Mouse (Mus musculus) midbrain, embryonic 14.5 days (tissue): ENCODE results near the gene St7. TPM values are rescaled to one million over a fixed set of nuclear protein-coding genes. Genes with fewer than 3 reads are reported as not detected.

Experiments
- ATAC-seq: fragments of 200-750 bp; cut with Nextera tagmentation; 2 replicates; pipeline ENCODE4 v1.8.0; 2017; ENCODE audit warnings: moderate number of reproducible peaks, moderate library complexity; ENCODE audit not compliant: low FRiP score, low TSS enrichment
- DNase-seq: peaks from one replicate; pipeline ENCODE4 v3.0.0-alpha.2; 2015
- H3K27ac ChIP-seq: fragments of 300-500 bp; sonication (generic); replicated peaks from 2 replicates; pipeline ENCODE4 v1.5.1; 2014; ENCODE audit warnings: mild to moderate bottlenecking, low read depth, low read length, moderate library complexity
- H3K27me3 ChIP-seq: fragments of 300-500 bp; sonication (generic); 2 replicates; pipeline ENCODE4 v1.6.1; 2014; ENCODE audit warnings: low read length, control low read depth, mixed read lengths; ENCODE audit not compliant: control insufficient read depth, insufficient read depth
- H3K36me3 ChIP-seq: fragments of 300-500 bp; sonication (generic); 2 replicates; pipeline ENCODE4 v1.6.1; 2014; ENCODE audit warnings: low read length, control low read depth; ENCODE audit not compliant: control insufficient read depth, insufficient read depth
- H3K4me1 ChIP-seq: fragments of 300-500 bp; sonication (generic); 2 replicates; pipeline ENCODE4 v1.6.1; 2014; ENCODE audit warnings: mild to moderate bottlenecking, antibody characterized with exemption, low read length, control low read depth; ENCODE audit not compliant: control insufficient read depth, insufficient read depth
- H3K4me2 ChIP-seq: fragments of 300-500 bp; sonication (generic); 2 replicates; pipeline ENCODE4 v1.6.1; 2014; ENCODE audit warnings: mild to moderate bottlenecking, low read length, moderate library complexity
- H3K4me3 ChIP-seq: fragments of 300-500 bp; sonication (generic); replicated peaks from 2 replicates; pipeline ENCODE4 v1.5.1; 2014; ENCODE audit warnings: low read depth, low read length
- H3K9ac ChIP-seq: fragments of 300-500 bp; sonication (generic); replicated peaks from 2 replicates; pipeline ENCODE4 v1.6.1; 2014; ENCODE audit warnings: mild to moderate bottlenecking, low read length, moderate library complexity
- H3K9me3 ChIP-seq: fragments of 300-500 bp; sonication (generic); 2 replicates; pipeline ENCODE4 v1.6.1; 2016; ENCODE audit warnings: low read length, control low read depth, mixed read lengths; ENCODE audit not compliant: control insufficient read depth
- WGBS: fragments of 180-500 bp; shearing (Covaris S2); extraction: QIAGEN DNeasy Blood & Tissue Kit; methylation state at CpG from one replicate; pipeline ENCODE4 v1.1.7; 2014; 5-methylcytosine and 5-hydroxymethylcytosine counted together
- polyA plus RNA-seq: library from polyadenylated mRNA; unstranded; fragments of >200 nt; fragmentation: Nextera tagmentation; extraction: Ambion mirVana; gene quantifications from 2 replicates; pipeline ENCODE4 v1.2.1, GENCODE M21; 2014

St7 gene
- polyA plus RNA-seq, 1 experiment from 2014 or later = 61.4 TPM

- DNase-seq = no peak
- H3K9me3 ChIP-seq = no peaks in the 10 kb centered on the region
- no peaks in the 10 kb centered on the region for H3K27me3 ChIP-seq
- H3K9ac ChIP-seq = no peak overlapping the region
- ATAC-seq = no peak
- H3K4me3 ChIP-seq = no peak overlapping the region
- H3K27ac ChIP-seq = no peak overlapping the region
- H3K4me1 ChIP-seq = no peaks in the 10 kb centered on the region
- no peaks in the 10 kb centered on the region for H3K36me3 ChIP-seq
- WGBS = 96% methylated on average over 3 of the region's 3 CpGs
- no peak overlapping the region for H3K4me2 ChIP-seq
These were observed 86.0 kb downstream of the St7 start for GRCm38 (mm10) chr6:17778648-17779202.

DNA sequence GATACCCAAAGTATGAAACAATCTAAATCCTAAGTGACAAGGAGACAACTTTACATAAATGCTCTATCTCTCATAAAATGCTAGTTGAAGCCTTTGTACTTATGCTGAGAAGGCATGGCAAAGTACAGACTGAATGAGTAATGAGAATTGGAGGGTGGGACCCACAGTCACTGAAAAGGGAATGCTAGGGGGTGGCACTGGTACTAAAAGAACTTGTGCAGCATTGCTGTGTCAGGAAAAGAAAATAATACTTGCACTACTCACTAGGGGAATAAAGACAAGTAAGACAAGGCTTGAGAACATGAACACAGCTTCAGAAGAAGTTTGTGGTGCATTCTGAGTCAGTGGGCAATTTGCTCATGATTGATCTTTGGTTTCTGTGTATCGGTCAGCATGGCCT, 90.8 kb downstream of the St7 start:
- no peak for DNase-seq
- no peak overlapping the region for H3K4me2 ChIP-seq
- 97% methylated on average over 1 of the region's 1 CpGs for WGBS

DNA sequence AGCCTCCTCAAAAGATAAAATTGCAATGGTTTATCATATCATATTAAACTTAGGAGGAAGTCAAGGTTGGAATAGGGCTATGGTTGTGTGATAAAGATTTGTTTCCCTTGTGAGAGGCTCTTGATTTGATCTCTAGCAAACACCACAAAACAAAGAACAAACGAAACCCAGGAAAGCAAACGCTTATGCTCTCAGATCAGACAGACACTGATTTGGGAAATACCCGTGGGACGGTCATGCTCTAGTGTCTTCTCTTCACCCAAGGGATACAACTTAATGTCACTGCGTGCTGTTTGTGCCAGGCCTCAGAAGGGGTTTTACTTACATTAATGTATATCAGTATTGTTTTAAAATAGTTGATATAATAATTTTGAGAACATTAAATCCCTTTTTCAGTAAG, 91.8 kb downstream of the St7 start:
- no peak overlapping the region for H3K4me3 ChIP-seq
- H3K4me1 ChIP-seq = no peaks in the 10 kb centered on the region
- 75% methylated on average over 5 of the region's 5 CpGs for whole genome bisulfite sequencing
- no peaks in the 10 kb centered on the region for H3K9me3 ChIP-seq
- ATAC-seq (no peak), DNase-seq (no peak)
- H3K27me3 ChIP-seq = no peaks in the 10 kb centered on the region
- no peak overlapping the region for H3K4me2 ChIP-seq
- H3K9ac ChIP-seq = no peak overlapping the region
- no peaks in the 10 kb centered on the region for H3K36me3 ChIP-seq
- H3K27ac ChIP-seq = no peak overlapping the region

More for the DNA sequence above, 90.8 kb downstream of the St7 start:
- H3K9me3 ChIP-seq = no peaks in the 10 kb centered on the region
- H3K36me3 ChIP-seq = no peaks in the 10 kb centered on the region
- no peaks in the 10 kb centered on the region for H3K27me3 ChIP-seq
- no peak overlapping the region for H3K4me3 ChIP-seq
- no peaks in the 10 kb centered on the region for H3K4me1 ChIP-seq
- no peak for ATAC-seq
- no peak overlapping the region for H3K9ac ChIP-seq
- no peak overlapping the region for H3K27ac ChIP-seq

DNA sequence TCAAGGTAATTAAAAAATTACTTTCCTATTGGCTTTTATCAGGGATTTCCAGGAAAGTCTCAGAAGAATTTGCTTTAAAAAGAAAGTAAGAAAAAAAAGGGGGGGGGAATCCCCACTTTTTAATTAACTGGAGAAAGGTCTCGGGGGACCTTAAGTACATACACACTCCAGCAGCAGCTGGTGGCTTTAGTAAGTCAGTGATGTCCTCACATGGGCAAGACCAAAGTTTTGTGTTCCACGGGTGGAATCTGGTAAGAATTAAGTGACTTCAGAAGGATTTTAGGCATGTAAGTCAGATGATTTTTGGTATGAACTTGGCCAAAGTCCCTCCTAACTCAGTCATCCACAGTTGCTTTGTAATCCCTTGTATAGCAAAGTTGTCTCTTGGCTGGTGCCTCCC, 92.5 kb downstream of the St7 start:
- H3K4me2 ChIP-seq = no peak overlapping the region
- no peak overlapping the region for H3K9ac ChIP-seq
- no peak overlapping the region for H3K27ac ChIP-seq
- H3K36me3 ChIP-seq = no peaks in the 10 kb centered on the region
- WGBS = 66% methylated on average over 2 of the region's 2 CpGs
- no peaks in the 10 kb centered on the region for H3K4me1 ChIP-seq
- no peaks in the 10 kb centered on the region for H3K27me3 ChIP-seq
- no peaks in the 10 kb centered on the region for H3K9me3 ChIP-seq
- ATAC-seq (no peak), DNase-seq (peak; percentile 16)
- H3K4me3 ChIP-seq = no peak overlapping the region

DNA sequence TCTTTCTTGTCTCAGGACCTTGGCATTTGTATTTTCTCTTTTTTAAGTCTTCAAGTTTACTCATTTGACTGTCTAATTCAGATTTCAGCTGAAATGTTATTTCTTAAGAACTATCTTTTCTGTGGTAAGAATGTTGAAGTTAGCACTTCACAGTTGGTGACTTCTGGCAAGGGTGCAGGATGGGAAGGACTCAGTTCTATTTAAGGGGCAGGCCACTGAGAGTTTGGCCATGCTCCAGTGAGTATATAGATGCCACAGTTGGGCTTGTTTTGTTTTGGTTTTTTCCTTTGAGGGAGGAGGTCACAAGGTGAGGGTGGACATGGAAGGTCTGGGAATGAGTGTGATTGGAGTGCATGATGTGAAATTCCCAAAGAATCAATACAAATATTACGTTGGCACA, 95.1 kb downstream of the St7 start:
- H3K4me1 ChIP-seq = no peaks in the 10 kb centered on the region
- H3K27ac ChIP-seq = no peak overlapping the region
- H3K9me3 ChIP-seq = no peaks in the 10 kb centered on the region
- no peak overlapping the region for H3K4me3 ChIP-seq
- 82% methylated on average over 1 of the region's 1 CpGs for WGBS
- no peak overlapping the region for H3K4me2 ChIP-seq
- no peak overlapping the region for H3K9ac ChIP-seq
- H3K36me3 ChIP-seq = no peaks in the 10 kb centered on the region
- ATAC-seq = no peak
- H3K27me3 ChIP-seq = no peaks in the 10 kb centered on the region
- no peak for DNase-seq

GRCm38 (mm10) chr6:17790251-17790650, 97.5 kb downstream of the St7 start:
- ATAC-seq = no peak
- 72% methylated on average over 1 of the region's 1 CpGs for WGBS
- H3K27ac ChIP-seq = no peak overlapping the region

DNA sequence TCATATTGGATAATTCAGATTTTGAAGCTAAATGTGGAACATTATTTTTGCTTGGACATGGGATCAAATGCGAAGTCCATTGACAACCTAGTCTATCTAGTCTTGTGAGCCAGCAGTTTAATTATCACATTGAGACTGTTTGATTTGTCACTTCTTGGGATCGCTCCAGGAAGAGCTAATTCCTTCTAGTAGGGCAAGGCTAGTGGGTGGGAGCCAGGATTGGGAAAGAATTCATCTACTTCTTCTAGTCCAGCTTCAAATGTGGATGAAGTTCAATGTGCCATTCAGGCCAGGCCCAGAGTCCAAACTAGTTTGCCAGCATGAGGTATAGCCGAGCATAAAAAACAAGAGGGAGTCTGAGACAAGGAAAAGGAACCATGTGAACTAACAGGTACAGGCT, 100.7 kb downstream of the St7 start:
- H3K27me3 ChIP-seq = no peaks in the 10 kb centered on the region
- H3K36me3 ChIP-seq = no peaks in the 10 kb centered on the region
- no peak overlapping the region for H3K27ac ChIP-seq
- ATAC-seq (no peak), DNase-seq (no peak)
- no peak overlapping the region for H3K4me3 ChIP-seq
- peaks cover 9% of the 10 kb centered on the region for H3K4me1 ChIP-seq
- H3K9me3 ChIP-seq = no peaks in the 10 kb centered on the region
- no peak overlapping the region for H3K9ac ChIP-seq
- 91% methylated on average over 3 of the region's 3 CpGs for WGBS
- no peak overlapping the region for H3K4me2 ChIP-seq

More at GRCm38 (mm10) chr6:17790251-17790650, 97.5 kb downstream of the St7 start:
- H3K36me3 ChIP-seq = no peaks in the 10 kb centered on the region
- no peak overlapping the region for H3K4me2 ChIP-seq
- DNase-seq = no peak
- H3K9me3 ChIP-seq = no peaks in the 10 kb centered on the region
- no peaks in the 10 kb centered on the region for H3K4me1 ChIP-seq
- H3K9ac ChIP-seq = no peak overlapping the region
- H3K27me3 ChIP-seq = no peaks in the 10 kb centered on the region
- no peak overlapping the region for H3K4me3 ChIP-seq

GRCm38 (mm10) chr6:17797271-17797713, 104.6 kb downstream of the St7 start:
- ATAC-seq (peak; percentile 84), DNase-seq (peak; percentile 53)
- no peak overlapping the region for H3K9ac ChIP-seq
- peak overlapping the region; percentile 14 for H3K27ac ChIP-seq
- H3K27me3 ChIP-seq = no peaks in the 10 kb centered on the region
- H3K4me1 ChIP-seq = peaks cover 9% of the 10 kb centered on the region
- WGBS = 16% methylated on average over 5 of the region's 5 CpGs
- no peaks in the 10 kb centered on the region for H3K9me3 ChIP-seq
- no peak overlapping the region for H3K4me3 ChIP-seq
- H3K36me3 ChIP-seq = no peaks in the 10 kb centered on the region
- H3K4me2 ChIP-seq = no peak overlapping the region

DNA sequence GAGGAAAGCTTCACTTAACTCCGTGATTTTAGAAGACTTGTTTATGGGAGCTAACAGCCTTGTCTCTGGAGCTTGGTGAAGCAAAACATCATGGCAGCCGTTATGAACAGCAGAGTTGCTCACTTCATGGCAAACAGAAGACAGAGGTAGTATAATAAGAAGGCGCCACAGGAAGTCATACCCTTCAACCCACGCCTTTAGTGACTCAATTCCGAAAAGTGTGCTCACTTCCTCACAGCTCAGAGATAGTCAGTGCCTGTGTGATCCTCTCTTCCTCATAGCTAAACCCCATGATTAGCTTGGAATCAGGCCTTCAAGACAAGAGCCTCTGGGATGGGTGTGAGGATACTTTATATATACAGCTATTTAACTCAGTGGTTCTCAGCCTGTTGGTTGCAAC, 108.0 kb downstream of the St7 start:
- H3K27ac ChIP-seq = no peak overlapping the region
- ATAC-seq (no peak), DNase-seq (no peak)
- peaks cover 9% of the 10 kb centered on the region for H3K4me1 ChIP-seq
- no peak overlapping the region for H3K4me3 ChIP-seq
- H3K4me2 ChIP-seq = no peak overlapping the region
- 94% methylated on average over 5 of the region's 5 CpGs for WGBS
- H3K9ac ChIP-seq = no peak overlapping the region
- H3K27me3 ChIP-seq = no peaks in the 10 kb centered on the region
- H3K9me3 ChIP-seq = no peaks in the 10 kb centered on the region
- no peaks in the 10 kb centered on the region for H3K36me3 ChIP-seq
